Mouse (Mus musculus): ENCODE measurements around the gene Mprip. TPM values are rescaled to one million over a fixed set of nuclear protein-coding genes. Genes with fewer than 3 reads are reported as not detected.
"Not testable (repeated sequence)": the region's sequence is repeated elsewhere in the genome, so short reads cannot be mapped to it uniquely, and the experiment has no call there.

Mprip gene
- polyA plus RNA-seq, 1 experiment from 2014 or later: 87.9 TPM

- Histone ChIP-seq H3K4me2 (replicated peaks) (no peak overlapping the region), H3K9me3 (no peaks in the 10 kb centered on the region), H3K4me3 (no peak overlapping the region), H3K36me3 (no peaks in the 10 kb centered on the region), H3K9ac (no peak overlapping the region), H3K27me3 (no peaks in the 10 kb centered on the region), H3K27ac (no peak overlapping the region), H3K4me1 (peaks cover 8% of the 10 kb centered on the region; the same call in 1 of the 2 replicates)
- ATAC-seq (ENCODE audit: insufficient number of reproducible peaks, insufficient read depth, low FRiP score, low TSS enrichment): no peak
- WGBS: 51% methylated on average over 7 of the region's 7 CpGs
Observed at GRCm38 (mm10) chr11:59656016-59656415, 5.1 kb upstream of the Mprip start.

- Histone ChIP-seq H3K4me1 (peaks cover 31% of the 10 kb centered on the region), H3K27me3 (no peaks in the 10 kb centered on the region), H3K9me3 (no peaks in the 10 kb centered on the region), H3K9ac (peak overlapping the region; percentile 59), H3K4me3 (peak overlapping the region; percentile 68), H3K36me3 (no peaks in the 10 kb centered on the region), H3K4me2 (replicated peaks) (peak overlapping the region; percentile 91), H3K27ac (peak overlapping the region; percentile 81; the same call in 1 of the 2 replicates)
- WGBS: 1% methylated on average over 28 of the region's 28 CpGs
- ATAC-seq (ENCODE audit: insufficient number of reproducible peaks, insufficient read depth, low FRiP score, low TSS enrichment): no peak
Observed at GRCm38 (mm10) chr11:59661601-59662248, 620 bp downstream of the Mprip start.

- WGBS: under 1% methylated on average over 61 of the region's 82 CpGs
- Histone ChIP-seq H3K9me3 (no peaks in the 10 kb centered on the region), H3K9ac (peak overlapping the region; percentile 85), H3K36me3 (no peaks in the 10 kb centered on the region), H3K4me3 (peak overlapping the region; percentile 68), H3K27me3 (no peaks in the 10 kb centered on the region), H3K27ac (peak overlapping the region; percentile 81), H3K4me1 (peaks cover 31% of the 10 kb centered on the region), H3K4me2 (replicated peaks) (peak overlapping the region; percentile 91)
- ATAC-seq (ENCODE audit: insufficient number of reproducible peaks, insufficient read depth, low FRiP score, low TSS enrichment): peak; percentile 98
Observed at GRCm38 (mm10) chr11:59662249-59662788, 1.2 kb downstream of the Mprip start.

GRCm38 (mm10) chr11:59662877-59663775 lies 2.0 kb downstream of the Mprip start:
- H3K4me2 ChIP-seq (replicated peaks): peak overlapping the region; percentile 91
- peaks cover 31% of the 10 kb centered on the region for H3K4me1 ChIP-seq
- peak overlapping the region; percentile 81 for H3K27ac ChIP-seq
- peak overlapping the region; percentile 68 for H3K4me3 ChIP-seq
- 4% methylated on average over 30 of the region's 30 CpGs for WGBS
- H3K36me3 ChIP-seq: no peaks in the 10 kb centered on the region
- H3K9ac ChIP-seq: peak overlapping the region; percentile 85
- no peak for ATAC-seq (ENCODE audit: insufficient number of reproducible peaks, insufficient read depth, low FRiP score, low TSS enrichment)
- no peaks in the 10 kb centered on the region for H3K27me3 ChIP-seq
- H3K9me3 ChIP-seq: no peaks in the 10 kb centered on the region

- no peaks in the 10 kb centered on the region for H3K9me3 ChIP-seq
- peak overlapping the region; percentile 85 for H3K9ac ChIP-seq
- H3K4me1 ChIP-seq: peaks cover 31% of the 10 kb centered on the region
- no peak for ATAC-seq (ENCODE audit: insufficient number of reproducible peaks, insufficient read depth, low FRiP score, low TSS enrichment)
- no peak overlapping the region for H3K27ac ChIP-seq
- H3K4me3 ChIP-seq: peak overlapping the region; percentile 68
- H3K4me2 ChIP-seq (replicated peaks): peak overlapping the region; percentile 91
- WGBS: 3% methylated on average over 3 of the region's 3 CpGs
- no peaks in the 10 kb centered on the region for H3K27me3 ChIP-seq
- H3K36me3 ChIP-seq: no peaks in the 10 kb centered on the region
Observed at GRCm38 (mm10) chr11:59663776-59664320, 2.7 kb downstream of the Mprip start.

GRCm38 (mm10) chr11:59664818-59665217 lies 3.7 kb downstream of the Mprip start:
- Histone ChIP-seq H3K27me3 (no peaks in the 10 kb centered on the region), H3K9ac (peak overlapping the region; percentile 15; the same call in 1 of the 2 replicates), H3K4me3 (0 out of 2 replicates have a peak overlapping the region, but pooled peaks have one; percentile 8), H3K9me3 (no peaks in the 10 kb centered on the region), H3K4me2 (replicated peaks) (peak overlapping the region; percentile 91), H3K27ac (0 out of 2 replicates have a peak overlapping the region, but pooled peaks have one; percentile 26), H3K36me3 (no peaks in the 10 kb centered on the region), H3K4me1 (peaks cover 31% of the 10 kb centered on the region)
- no peak for ATAC-seq (ENCODE audit: insufficient number of reproducible peaks, insufficient read depth, low FRiP score, low TSS enrichment)
- 21% methylated on average over 3 of the region's 3 CpGs for WGBS

GRCm38 (mm10) chr11:59671049-59671693 lies 10.1 kb downstream of the Mprip start:
- Histone ChIP-seq H3K4me1 (peaks cover 12% of the 10 kb centered on the region), H3K36me3 (no peaks in the 10 kb centered on the region), H3K27ac (no peak overlapping the region), H3K27me3 (no peaks in the 10 kb centered on the region), H3K9ac (no peak overlapping the region), H3K9me3 (no peaks in the 10 kb centered on the region), H3K4me3 (no peak overlapping the region), H3K4me2 (replicated peaks) (no peak overlapping the region)
- no peak for ATAC-seq (ENCODE audit: insufficient number of reproducible peaks, insufficient read depth, low FRiP score, low TSS enrichment)
- 81% methylated on average over 4 of the region's 4 CpGs for WGBS

- no peak overlapping the region for H3K27ac ChIP-seq
- no peaks in the 10 kb centered on the region for H3K36me3 ChIP-seq
- 57% methylated on average over 3 of the region's 3 CpGs for WGBS
- H3K9ac ChIP-seq: no peak overlapping the region
- no peaks in the 10 kb centered on the region for H3K9me3 ChIP-seq
- ATAC-seq (ENCODE audit: insufficient number of reproducible peaks, insufficient read depth, low FRiP score, low TSS enrichment): no peak
- no peak overlapping the region for H3K4me2 ChIP-seq (replicated peaks)
- no peaks in the 10 kb centered on the region for H3K27me3 ChIP-seq
- H3K4me3 ChIP-seq: no peak overlapping the region
- H3K4me1 ChIP-seq: peaks cover 12% of the 10 kb centered on the region
Observed at GRCm38 (mm10) chr11:59674013-59674412, 12.9 kb downstream of the Mprip start.

- H3K9me3 ChIP-seq; H3K27me3 ChIP-seq; ATAC-seq (ENCODE audit: insufficient number of reproducible peaks, insufficient read depth, low FRiP score, low TSS enrichment); H3K36me3 ChIP-seq; H3K27ac ChIP-seq; H3K9ac ChIP-seq; H3K4me2 ChIP-seq (replicated peaks); H3K4me3 ChIP-seq: not testable (repeated sequence)
- WGBS: 91% methylated on average over 8 of the region's 8 CpGs
- peaks cover 12% of the 10 kb centered on the region for H3K4me1 ChIP-seq
Observed at GRCm38 (mm10) chr11:59674746-59675145, 13.6 kb downstream of the Mprip start.

- H3K27ac ChIP-seq: no peak overlapping the region
- H3K4me2 ChIP-seq (replicated peaks): no peak overlapping the region
- H3K36me3 ChIP-seq: peaks cover 4% of the 10 kb centered on the region; the same call in 1 of the 2 replicates
- WGBS: 86% methylated on average over 2 of the region's 2 CpGs
- H3K9ac ChIP-seq: no peak overlapping the region
- peaks cover 5% of the 10 kb centered on the region; the same call in 1 of the 2 replicates for H3K4me1 ChIP-seq
- no peaks in the 10 kb centered on the region for H3K27me3 ChIP-seq
- no peaks in the 10 kb centered on the region for H3K9me3 ChIP-seq
- ATAC-seq (ENCODE audit: insufficient number of reproducible peaks, insufficient read depth, low FRiP score, low TSS enrichment): no peak
- H3K4me3 ChIP-seq: no peak overlapping the region
Observed at GRCm38 (mm10) chr11:59677767-59678166, 16.7 kb downstream of the Mprip start.

- Histone ChIP-seq H3K4me3 (no peak overlapping the region), H3K27ac (no peak overlapping the region), H3K27me3 (no peaks in the 10 kb centered on the region), H3K9ac (no peak overlapping the region), H3K4me1 (peaks cover 4% of the 10 kb centered on the region; the same call in 1 of the 2 replicates), H3K4me2 (replicated peaks) (no peak overlapping the region), H3K9me3 (no peaks in the 10 kb centered on the region), H3K36me3 (peaks cover 4% of the 10 kb centered on the region; the same call in 1 of the 2 replicates)
- no peak for ATAC-seq (ENCODE audit: insufficient number of reproducible peaks, insufficient read depth, low FRiP score, low TSS enrichment)
- WGBS: 96% methylated on average over 2 of the region's 2 CpGs
Observed at GRCm38 (mm10) chr11:59678693-59679092, 17.6 kb downstream of the Mprip start.

Data from embryonic facial prominence, embryonic 12.5 days (tissue).